ENCODE assay signal across 20 mouse cellular contexts in the genomic region with DNA sequence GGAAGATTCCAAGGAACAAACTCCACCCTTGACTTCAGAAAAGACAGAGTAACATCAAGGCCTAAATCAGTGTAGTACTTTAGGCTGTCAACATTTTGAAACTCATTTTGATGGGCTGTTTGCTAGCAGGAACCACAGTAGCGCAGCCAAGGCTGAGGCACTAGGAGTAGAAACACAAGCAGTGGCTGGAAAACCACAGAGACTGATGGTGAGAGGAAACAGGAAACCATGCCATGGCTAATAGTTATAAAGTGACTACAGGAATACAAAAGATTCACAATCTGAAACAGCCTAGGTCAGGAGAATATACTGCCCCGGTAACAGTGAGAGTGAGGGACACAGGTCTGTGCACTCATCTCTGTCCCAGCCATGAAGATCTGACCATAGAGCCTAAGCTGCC.
DNase-seq lines count a peak whose midpoint lies in the region; ATAC-seq lines count a peak whose summit lies in the region.
"Had no signal": no experiment of that assay in that cellular context is flagged by ENCODE, and none has a peak within 500 bp of the region (broad histone marks: within the 10 kb centered on the region; RNA-seq: fewer than 3 reads in every experiment).

No protein-coding gene starts in this region.

- DNase-seq in heart, adult 11 months: peak; percentile 53
- no peak for DNase-seq in heart, adult 18-20 months
- no peak for DNase-seq in cerebellum, adult 11 months
- no peak for DNase-seq in frontal cortex, postnatal 36 days (ENCODE audit: low spot score in 2 of 2)
- DNase-seq: adrenal gland, adult 2 months; adrenal gland, adult 8-10 months; adrenal gland, postnatal 10 days; adrenal gland, postnatal 14 days; adrenal gland, postnatal 25 days; adrenal gland, postnatal 36 days; B cell, adult 2 months; cerebellum, adult 11-12 months; cerebellum, adult 18-20 months had no signal

- 0 out of 2 replicates have a peak, but pooled peaks have one; percentile 32 for ATAC-seq in common myeloid progenitor, adult 5-6 weeks (replicated peaks; ENCODE audit: low read depth, poor library complexity, severe bottlenecking)
- peak; percentile 77 to 85 for ATAC-seq in hematopoietic stem cell, adult 5-6 weeks (replicated peaks in 1 of 2; ENCODE audit: insufficient read depth in 1 of 2, low FRiP score in 2 of 2, low TSS enrichment in 1 of 2, low read depth in 1 of 2, poor library complexity in 2 of 2, severe bottlenecking in 2 of 2)
- ATAC-seq in megakaryocyte progenitor cell, adult 5-6 weeks (replicated peaks; ENCODE audit: poor library complexity): 0 out of 2 replicates have a peak, but pooled peaks have one; percentile 44
- no peak for ATAC-seq in inflammation-experienced regulatory T-cells, adult 6 months
- ATAC-seq: activated CD4-positive, CD25-positive, alpha-beta regulatory T cell, adult 4 months; CD4-positive, CD25-positive, alpha-beta regulatory T cell, adult 4 months; Patski had no signal
